Mouse (Mus musculus): Measurements from ENCODE around the gene Atrnl1. TPM values are rescaled to one million over a fixed set of nuclear protein-coding genes. Genes with fewer than 3 reads are reported as not detected.
A peak's percentile ranks its signal among the peaks of the same experiment; 100 is the strongest.

Gene Atrnl1
- polyA plus RNA-seq, 1 experiment from 2014 or later, result 4.5 TPM

- DNase-seq (ENCODE audit: low spot score) (no peak), ATAC-seq (no peak)
- no peak overlapping the region for H3K9ac ChIP-seq (replicated peaks; ENCODE audit: low read depth)
- no peak for TF ChIP-seq CTCF (IDR thresholded peaks at IDR 0.05)
- TF ChIP-seq EP300 (IDR thresholded peaks at IDR 0.05), result no peak
- H3K27me3 ChIP-seq (replicated peaks; ENCODE audit: insufficient read depth, low read length), result no peaks in the 10 kb centered on the region
- no peak overlapping the region for H3K4me2 ChIP-seq (replicated peaks; ENCODE audit: low read depth, low read length)
- no peaks in the 10 kb centered on the region for H3K4me1 ChIP-seq (ENCODE audit: insufficient read depth, low read depth, low read length)
- no peak overlapping the region for H3K4me3 ChIP-seq (ENCODE audit: low read depth, low read length)
- 91% methylated on average over 13 of the region's 13 CpGs for WGBS
- no peak overlapping the region for H3K27ac ChIP-seq (ENCODE audit: low read length)
- H3K9me3 ChIP-seq (ENCODE audit: low read length), result no peaks in the 10 kb centered on the region
- H3K36me3 ChIP-seq (ENCODE audit: insufficient read depth, low read length), result no peaks in the 10 kb centered on the region
These were observed 441.1 kb downstream of the Atrnl1 start for GRCm38 (mm10) chr19:58051905-58052304.

GRCm38 (mm10) chr19:58052444-58053135, 441.8 kb downstream of the Atrnl1 start:
- H3K9ac ChIP-seq (replicated peaks; ENCODE audit: low read depth), result no peak overlapping the region
- no peak for TF ChIP-seq EP300 (IDR thresholded peaks at IDR 0.05)
- TF ChIP-seq CTCF (IDR thresholded peaks at IDR 0.05), result no peak
- H3K4me3 ChIP-seq (ENCODE audit: low read depth, low read length), result no peak overlapping the region
- H3K27ac ChIP-seq (ENCODE audit: low read length), result no peak overlapping the region
- no peak overlapping the region for H3K4me2 ChIP-seq (replicated peaks; ENCODE audit: low read depth, low read length)
- no peaks in the 10 kb centered on the region for H3K27me3 ChIP-seq (replicated peaks; ENCODE audit: insufficient read depth, low read length)
- WGBS, result 70% methylated on average over 13 of the region's 13 CpGs
- ATAC-seq (peak; percentile 33; the same call in 1 of the 2 replicates), DNase-seq (ENCODE audit: low spot score) (peak; percentile 49)
- H3K36me3 ChIP-seq (ENCODE audit: insufficient read depth, low read length), result no peaks in the 10 kb centered on the region
- H3K4me1 ChIP-seq (ENCODE audit: insufficient read depth, low read depth, low read length), result no peaks in the 10 kb centered on the region
- no peaks in the 10 kb centered on the region for H3K9me3 ChIP-seq (ENCODE audit: low read length)

- H3K27ac ChIP-seq (ENCODE audit: low read length), result no peak overlapping the region
- 55% methylated on average over 9 of the region's 9 CpGs for WGBS
These were observed 448.9 kb downstream of the Atrnl1 start for GRCm38 (mm10) chr19:58059719-58060118.

GRCm38 (mm10) chr19:58060199-58060853, 449.5 kb downstream of the Atrnl1 start:
- no peak overlapping the region for H3K4me3 ChIP-seq (ENCODE audit: low read depth, low read length)
- TF ChIP-seq EP300 (IDR thresholded peaks at IDR 0.05) (no peak), CTCF (IDR thresholded peaks at IDR 0.05) (no peak)
- H3K4me2 ChIP-seq (replicated peaks; ENCODE audit: low read depth, low read length), result no peak overlapping the region
- H3K27ac ChIP-seq (ENCODE audit: low read length), result no peak overlapping the region
- DNase-seq (ENCODE audit: low spot score) (no peak), ATAC-seq (0 out of 2 replicates have a peak, but pooled peaks have one; percentile 11)
- no peaks in the 10 kb centered on the region for H3K9me3 ChIP-seq (ENCODE audit: low read length)
- H3K27me3 ChIP-seq (replicated peaks; ENCODE audit: insufficient read depth, low read length), result no peaks in the 10 kb centered on the region
- no peaks in the 10 kb centered on the region for H3K36me3 ChIP-seq (ENCODE audit: insufficient read depth, low read length)
- H3K9ac ChIP-seq (replicated peaks; ENCODE audit: low read depth), result no peak overlapping the region
- whole genome bisulfite sequencing, result 22% methylated on average over 12 of the region's 12 CpGs
- no peaks in the 10 kb centered on the region; the same call in 1 of the 2 replicates for H3K4me1 ChIP-seq (ENCODE audit: insufficient read depth, low read depth, low read length)

More at GRCm38 (mm10) chr19:58059719-58060118, 448.9 kb downstream of the Atrnl1 start:
- no peaks in the 10 kb centered on the region for H3K27me3 ChIP-seq (replicated peaks; ENCODE audit: insufficient read depth, low read length)
- DNase-seq (ENCODE audit: low spot score) (no peak), ATAC-seq (no peak)
- no peaks in the 10 kb centered on the region for H3K36me3 ChIP-seq (ENCODE audit: insufficient read depth, low read length)
- H3K4me2 ChIP-seq (replicated peaks; ENCODE audit: low read depth, low read length), result no peak overlapping the region
- H3K9ac ChIP-seq (replicated peaks; ENCODE audit: low read depth), result no peak overlapping the region
- no peak overlapping the region for H3K4me3 ChIP-seq (ENCODE audit: low read depth, low read length)
- H3K9me3 ChIP-seq (ENCODE audit: low read length), result no peaks in the 10 kb centered on the region
- TF ChIP-seq EP300 (IDR thresholded peaks at IDR 0.05), result no peak
- no peak for TF ChIP-seq CTCF (IDR thresholded peaks at IDR 0.05)
- H3K4me1 ChIP-seq (ENCODE audit: insufficient read depth, low read depth, low read length), result no peaks in the 10 kb centered on the region; the same call in 1 of the 2 replicates

GRCm38 (mm10) chr19:58060854-58061358, 450.1 kb downstream of the Atrnl1 start:
- no peak overlapping the region for H3K9ac ChIP-seq (replicated peaks; ENCODE audit: low read depth)

GRCm38 (mm10) chr19:58061933-58062332, 451.1 kb downstream of the Atrnl1 start:
- Histone ChIP-seq H3K27me3 (replicated peaks; ENCODE audit: insufficient read depth, low read length) (no peaks in the 10 kb centered on the region), H3K4me3 (ENCODE audit: low read depth, low read length) (no peak overlapping the region), H3K36me3 (ENCODE audit: insufficient read depth, low read length) (no peaks in the 10 kb centered on the region), H3K4me2 (replicated peaks; ENCODE audit: low read depth, low read length) (no peak overlapping the region), H3K4me1 (ENCODE audit: insufficient read depth, low read depth, low read length) (no peaks in the 10 kb centered on the region; the same call in 1 of the 2 replicates), H3K9ac (replicated peaks; ENCODE audit: low read depth) (no peak overlapping the region), H3K9me3 (ENCODE audit: low read length) (no peaks in the 10 kb centered on the region; the same call in 1 of the 2 replicates), H3K27ac (ENCODE audit: low read length) (no peak overlapping the region)
- WGBS, result 76% methylated on average over 8 of the region's 8 CpGs
- DNase-seq (ENCODE audit: low spot score) (no peak), ATAC-seq (no peak)
- no peak for TF ChIP-seq CTCF (IDR thresholded peaks at IDR 0.05)
- no peak for TF ChIP-seq EP300 (IDR thresholded peaks at IDR 0.05)

More at GRCm38 (mm10) chr19:58060854-58061358, 450.1 kb downstream of the Atrnl1 start:
- H3K27me3 ChIP-seq (replicated peaks; ENCODE audit: insufficient read depth, low read length), result no peaks in the 10 kb centered on the region
- DNase-seq (ENCODE audit: low spot score) (peak; percentile 50), ATAC-seq (peak; percentile 55; the same call in 1 of the 2 replicates)
- H3K4me2 ChIP-seq (replicated peaks; ENCODE audit: low read depth, low read length), result no peak overlapping the region
- no peaks in the 10 kb centered on the region for H3K9me3 ChIP-seq (ENCODE audit: low read length)
- H3K36me3 ChIP-seq (ENCODE audit: insufficient read depth, low read length), result no peaks in the 10 kb centered on the region
- H3K27ac ChIP-seq (ENCODE audit: low read length), result no peak overlapping the region
- H3K4me1 ChIP-seq (ENCODE audit: insufficient read depth, low read depth, low read length), result no peaks in the 10 kb centered on the region; the same call in 1 of the 2 replicates
- no peak for TF ChIP-seq EP300 (IDR thresholded peaks at IDR 0.05)
- TF ChIP-seq CTCF (IDR thresholded peaks at IDR 0.05), result no peak
- 21% methylated on average over 15 of the region's 15 CpGs for WGBS
- no peak overlapping the region for H3K4me3 ChIP-seq (ENCODE audit: low read depth, low read length)
